In the genomic region with DNA sequence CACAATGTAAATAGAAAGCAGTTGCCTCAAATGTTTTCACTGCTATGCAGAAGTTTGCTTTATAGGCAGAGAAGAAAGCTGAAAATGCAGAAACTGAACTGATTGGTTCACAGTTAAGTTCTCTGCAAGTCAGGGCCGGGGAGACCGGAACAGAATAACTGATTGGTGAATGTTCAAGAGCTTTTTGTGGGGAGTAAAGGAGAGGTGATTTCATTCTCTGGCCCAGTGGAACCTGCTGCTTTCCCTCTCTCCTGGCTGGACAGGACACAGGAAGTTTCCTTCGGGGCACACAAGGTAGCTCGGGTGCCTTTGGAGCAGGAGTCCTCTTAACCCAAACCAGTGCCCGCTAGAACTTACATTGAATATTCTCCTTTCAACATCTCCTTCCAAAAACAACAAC, we compare ENCODE assay signal across 8 mouse cellular contexts. TPM values are rescaled to one million over a fixed set of nuclear protein-coding genes. Genes with fewer than 3 reads are reported as not detected.
DNase-seq lines count a peak whose midpoint lies in the region; ATAC-seq lines count a peak whose summit lies in the region.

No protein-coding gene starts in this region.

- H3K4me1 ChIP-seq in embryonic facial prominence, embryonic 11.5 days (ENCODE audit: control insufficient read depth, insufficient read depth, low read length), result no peaks in the 10 kb centered on the region
- H3K4me1 ChIP-seq in stomach, embryonic 16.5 days (ENCODE audit: control insufficient read depth, insufficient read depth, low read length), result 0 out of 2 replicates have a peak, but pooled peaks cover 2% of the 10 kb centered on the region

- peak overlapping the region; percentile 63 for H3K4me2 ChIP-seq in embryonic facial prominence, embryonic 11.5 days (ENCODE audit: low read depth, low read length)
- peak overlapping the region; percentile 53 for H3K4me2 ChIP-seq in stomach, embryonic 16.5 days (ENCODE audit: low read depth, low read length)

- H3K9me3 ChIP-seq in embryonic facial prominence, embryonic 11.5 days (replicated peaks; ENCODE audit: control insufficient read depth, low read length), result no peaks in the 10 kb centered on the region
- H3K9me3 ChIP-seq in stomach, embryonic 16.5 days (replicated peaks; ENCODE audit: control insufficient read depth, low read length), result no peaks in the 10 kb centered on the region

- no peak overlapping the region for H3K9ac ChIP-seq in embryonic facial prominence, embryonic 11.5 days (replicated peaks; ENCODE audit: low read length)
- no peak overlapping the region for H3K9ac ChIP-seq in stomach, embryonic 16.5 days (ENCODE audit: low read length)

- H3K36me3 ChIP-seq in embryonic facial prominence, embryonic 11.5 days (replicated peaks; ENCODE audit: control insufficient read depth, insufficient read depth, low read depth, low read length), result no peaks in the 10 kb centered on the region
- H3K36me3 ChIP-seq in stomach, embryonic 16.5 days (ENCODE audit: control insufficient read depth, insufficient read depth, low read length), result no peaks in the 10 kb centered on the region

- no peak overlapping the region; the same call in 1 of the 2 replicates for H3K4me3 ChIP-seq in embryonic facial prominence, embryonic 11.5 days (ENCODE audit: low read depth, low read length)
- H3K4me3 ChIP-seq in stomach, embryonic 16.5 days (replicated peaks; ENCODE audit: low read length), result peak overlapping the region; percentile 57

- DNase-seq in B cell, adult 2 months, result peak; percentile 68 to 70
- peak; percentile 81 for DNase-seq in MEL-GATA-1-ER (ENCODE audit: extremely low read depth, low read depth)
- DNase-seq in embryonic facial prominence, embryonic 11.5 days (ENCODE audit: low spot score), result peak; percentile 10
- peak; percentile 26 to 31 for DNase-seq in heart, postnatal 14 days
- DNase-seq in kidney, postnatal 4 days, result peak; percentile 19 to 39
- DNase-seq in left cerebral cortex, postnatal 4 days, result no peak

- peak; percentile 25; the same call in 1 of the 2 replicates for ATAC-seq in embryonic facial prominence, embryonic 11.5 days (replicated peaks; ENCODE audit: insufficient number of reproducible peaks, low FRiP score, low TSS enrichment, low read depth)
- peak; percentile 66 for ATAC-seq in megakaryocyte-erythroid progenitor cell, adult 5-6 weeks (replicated peaks; ENCODE audit: low FRiP score, low TSS enrichment, poor library complexity, severe bottlenecking)
- ATAC-seq in stomach, embryonic 16.5 days (ENCODE audit: insufficient read depth, low FRiP score), result peak; percentile 49; the same call in 1 of the 2 replicates

- no peak overlapping the region for H3K27ac ChIP-seq in embryonic facial prominence, embryonic 11.5 days (replicated peaks; ENCODE audit: low read depth, low read length)
- H3K27ac ChIP-seq in stomach, embryonic 16.5 days (ENCODE audit: low read length), result peak overlapping the region; percentile 75

- WGBS in embryonic facial prominence, embryonic 11.5 days, result 55% methylated on average over 5 of the region's 5 CpGs
- 48% methylated on average over 5 of the region's 5 CpGs for WGBS in stomach, embryonic 16.5 days

- H3K27me3 ChIP-seq in embryonic facial prominence, embryonic 11.5 days (ENCODE audit: control insufficient read depth, insufficient read depth, low read length), result no peaks in the 10 kb centered on the region
- H3K27me3 ChIP-seq in stomach, embryonic 16.5 days (ENCODE audit: control insufficient read depth, insufficient read depth, low read length), result no peaks in the 10 kb centered on the region

- intact Hi-C loops in heart, postnatal 14 days (cut with DNase I), result loop anchor here (2.0 to 5.0 kb wide), 2 partner anchors 40 to 101 kb away; partner anchors contain the start of gene Rif1
- intact Hi-C loops in left cerebral cortex, postnatal 4 days (cut with DNase I), result no loop called here

RNA-seq across cellular contexts. Expression of gene Nmi, which starts 1.2 kb away (rescaled TPM):
- polyA plus RNA-seq in embryonic facial prominence, embryonic 11.5 days (2014; fragmentation: Nextera tagmentation; extraction: Ambion mirVana), result 11.5 and 11.7 TPM in 2 replicates
- 1 to 10 TPM; 5.8 to 6.3 TPM for total RNA-seq in heart, postnatal 14 days (2021)
- 27.6 and 40.1 TPM in 2 replicates for total RNA-seq in megakaryocyte-erythroid progenitor cell, adult 5-6 weeks (2014; fragmentation: Nextera tagmentation)
- 39.1 and 102 TPM in 2 replicates for total RNA-seq in megakaryocyte-erythroid progenitor cell, adult 5-6 weeks (2017)
- 18.7 and 22.4 TPM in 2 replicates for polyA plus RNA-seq in stomach, embryonic 16.5 days (2015; fragmentation: Nextera tagmentation; extraction: Ambion mirVana)
- total RNA-seq in left cerebral cortex, postnatal 4 days (2021), result 1 to 10 TPM; 1.7 to 2.6 TPM

RNA-seq across cellular contexts. Expression of gene Rbm43, which starts 37.2 kb away (rescaled TPM):
- polyA plus RNA-seq in embryonic facial prominence, embryonic 11.5 days (2014; fragmentation: Nextera tagmentation; extraction: Ambion mirVana), result 12.9 and 13.5 TPM in 2 replicates
- total RNA-seq in heart, postnatal 14 days (2021), result 1 to 10 TPM; 4.9 to 5.1 TPM
- 82.4 and 84.5 TPM in 2 replicates for total RNA-seq in megakaryocyte-erythroid progenitor cell, adult 5-6 weeks (2014; fragmentation: Nextera tagmentation)
- 56.6 and 63.1 TPM in 2 replicates for total RNA-seq in megakaryocyte-erythroid progenitor cell, adult 5-6 weeks (2017)
- polyA plus RNA-seq in stomach, embryonic 16.5 days (2015; fragmentation: Nextera tagmentation; extraction: Ambion mirVana), result 15.1 and 16.5 TPM in 2 replicates
- total RNA-seq in left cerebral cortex, postnatal 4 days (2021), result 10 to 100 TPM; 14.5 to 15.3 TPM
